Mouse (Mus musculus) MEL (cell line): ENCODE measurements around the gene Clic1.

Experiments
- E2F4 ChIP-seq: IDR thresholded peaks from 2 replicates; pipeline ENCODE4 v1.6.1; 2011; ENCODE audit warnings: low read depth, low read length, improper control_type of control experiment, borderline replicate concordance
- EP300 ChIP-seq, 2 experiments: IDR thresholded peaks; 2 replicates each; pipeline ENCODE4 v1.6.1; 2011; ENCODE audit warnings: improper control_type of control experiment in 2 of 2, low read length in 2 of 2, low read depth in 1 of 2, mild to moderate bottlenecking in 1 of 2
- MAFK ChIP-seq: IDR thresholded peaks from 2 replicates; pipeline ENCODE4 v1.6.1; 2011; ENCODE audit warnings: low read depth, mild to moderate bottlenecking, low read length, improper control_type of control experiment, borderline replicate concordance
- POLR2A ChIP-seq, 2 experiments: IDR thresholded peaks; 2 replicates each; pipeline ENCODE4 v1.6.1; 2011 to 2012; ENCODE audit warnings: low read length in 2 of 2, mild to moderate bottlenecking in 2 of 2, control low read depth in 1 of 2, improper control_type of control experiment in 1 of 2, low read depth in 1 of 2, moderate library complexity in 1 of 2; ENCODE audit not compliant: control insufficient read depth in 1 of 2, insufficient read depth in 1 of 2, poor library complexity in 1 of 2

GRCm38 (mm10) chr17:35021842-35022477, 27.8 kb upstream of the Clic1 start:
- TF ChIP-seq EP300 (IDR thresholded peaks at IDR 0.05; ENCODE audit: low read depth in 1 of 2, low read length in 2 of 2): peak; percentile 100
- TF ChIP-seq POLR2A (IDR thresholded peaks at IDR 0.05; ENCODE audit: control insufficient read depth in 1 of 2, insufficient read depth in 1 of 2, low read depth in 1 of 2, low read length in 2 of 2, poor library complexity in 1 of 2): peak; percentile 9 to 71; a peak in 2 of 4 replicates
- peak; percentile 75 for TF ChIP-seq E2F4
- TF ChIP-seq MAFK: no peak
